In genomic region chr3:69318131-69318951, GRCm38 (mm10) we compare ENCODE assay signal across 8 mouse cellular contexts. TPM values are rescaled to one million over a fixed set of nuclear protein-coding genes. Genes with fewer than 3 reads are reported as not detected.
DNase-seq lines count a peak whose midpoint lies in the region; ATAC-seq and TF ChIP-seq lines count a peak whose summit lies in the region.
"Had no signal": no experiment of that assay in that cellular context is flagged by ENCODE, and none has a peak within 500 bp of the region (broad histone marks: within the 10 kb centered on the region; RNA-seq: fewer than 3 reads in every experiment).

No protein-coding gene starts in this region.

- 11% methylated on average over 25 of the region's 25 CpGs for WGBS in forebrain, embryonic 11.5 days
- WGBS in hindbrain, embryonic 14.5 days, result 3% methylated on average over 25 of the region's 25 CpGs
- 8% methylated on average over 25 of the region's 25 CpGs for WGBS in liver, adult 2 months

- no peak for ATAC-seq in forebrain, embryonic 11.5 days (replicated peaks; ENCODE audit: low FRiP score)
- no peak for ATAC-seq in hindbrain, embryonic 14.5 days (ENCODE audit: low FRiP score)

- no peaks in the 10 kb centered on the region for H3K27me3 ChIP-seq in forebrain, embryonic 11.5 days (ENCODE audit: control insufficient read depth, insufficient read depth, low read length)
- no peaks in the 10 kb centered on the region for H3K27me3 ChIP-seq in hindbrain, embryonic 14.5 days (ENCODE audit: control insufficient read depth, insufficient read depth, low read length)
- no peaks in the 10 kb centered on the region for H3K27me3 ChIP-seq in liver, adult 2 months (ENCODE audit: control insufficient read depth, insufficient read depth, low read length)

- TF ChIP-seq POLR2A in bone marrow macrophage, adult 2 months (IDR thresholded peaks at IDR 0.05; ENCODE audit: borderline replicate concordance, low read depth, low read length), result no peak
- no peak for TF ChIP-seq POLR2A in liver, adult 2 months (IDR thresholded peaks at IDR 0.05; ENCODE audit: extremely low read depth, insufficient read depth, low read length)

- TF ChIP-seq CTCF in bone marrow macrophage, adult 2 months (IDR thresholded peaks at IDR 0.05; ENCODE audit: low read depth, low read length), result no peak; the same call in 1 of the 2 replicates
- TF ChIP-seq CTCF in liver, adult 2 months (IDR thresholded peaks at IDR 0.05; ENCODE audit: low read depth, low read length), result no peak

- peak; percentile 71 for DNase-seq in MN1 (ENCODE audit: low spot score)
- DNase-seq in forebrain, embryonic 11.5 days (ENCODE audit: low spot score), result peak; percentile 68
- peak; percentile 36 for DNase-seq in hindbrain, embryonic 14.5 days (ENCODE audit: low spot score)
- peak; percentile 12 for DNase-seq in liver, adult 2 months (ENCODE audit: extremely low read depth, low read depth, low spot score)
- DNase-seq in naive thymus-derived CD4-positive, alpha-beta T cell, adult 2 months (ENCODE audit: low read depth), result peak; percentile 46
- DNase-seq in thymus, postnatal 14 days, result peak; percentile 20

- peak overlapping the region; percentile 92 for H3K9ac ChIP-seq in forebrain, embryonic 11.5 days (ENCODE audit: low read length)
- H3K9ac ChIP-seq in hindbrain, embryonic 14.5 days, result peak overlapping the region; percentile 90
- H3K9ac ChIP-seq in liver, adult 2 months (ENCODE audit: low read depth, low read length), result no peak overlapping the region

- peak overlapping the region; percentile 66 for H3K4me3 ChIP-seq in bone marrow macrophage, adult 2 months (ENCODE audit: insufficient read depth, low read length)
- peak overlapping the region; percentile 73 for H3K4me3 ChIP-seq in forebrain, embryonic 11.5 days (ENCODE audit: low read depth, low read length)
- peak overlapping the region; percentile 73 for H3K4me3 ChIP-seq in hindbrain, embryonic 14.5 days (replicated peaks; ENCODE audit: low read length)
- peak overlapping the region; percentile 70; the same call in 1 of the 2 replicates for H3K4me3 ChIP-seq in liver, adult 2 months (ENCODE audit: insufficient read depth, low read depth, low read length)

- H3K27ac ChIP-seq in bone marrow macrophage, adult 2 months (ENCODE audit: insufficient read depth, low read depth, low read length), result no peak overlapping the region
- no peak overlapping the region for H3K27ac ChIP-seq in forebrain, embryonic 11.5 days (ENCODE audit: low read depth, low read length)
- no peak overlapping the region for H3K27ac ChIP-seq in hindbrain, embryonic 14.5 days
- H3K27ac ChIP-seq in liver, adult 2 months (replicated peaks; ENCODE audit: insufficient read depth, low read depth, low read length), result no peak overlapping the region
- H3K27ac ChIP-seq: macrophage had no signal

- no peaks in the 10 kb centered on the region for H3K9me3 ChIP-seq in forebrain, embryonic 11.5 days (ENCODE audit: control insufficient read depth, low read length)
- no peaks in the 10 kb centered on the region for H3K9me3 ChIP-seq in hindbrain, embryonic 14.5 days (ENCODE audit: control insufficient read depth, low read length)

- peaks cover 13% of the 10 kb centered on the region for H3K4me1 ChIP-seq in bone marrow macrophage, adult 2 months (ENCODE audit: control insufficient read depth, insufficient read depth, low read length)
- peaks cover 11% of the 10 kb centered on the region for H3K4me1 ChIP-seq in forebrain, embryonic 11.5 days (replicated peaks; ENCODE audit: control insufficient read depth, insufficient read depth, low read length)
- peaks cover 34% of the 10 kb centered on the region for H3K4me1 ChIP-seq in hindbrain, embryonic 14.5 days (replicated peaks; ENCODE audit: control insufficient read depth, insufficient read depth, low read length)
- peaks cover 13% of the 10 kb centered on the region for H3K4me1 ChIP-seq in liver, adult 2 months (ENCODE audit: control insufficient read depth, insufficient read depth, low read length)

- no peaks in the 10 kb centered on the region for H3K79me2 ChIP-seq in liver, adult 2 months (ENCODE audit: control insufficient read depth, insufficient read depth, low read length)

- no peaks in the 10 kb centered on the region for H3K36me3 ChIP-seq in forebrain, embryonic 11.5 days (ENCODE audit: control insufficient read depth, insufficient read depth, low read length)
- H3K36me3 ChIP-seq in hindbrain, embryonic 14.5 days (replicated peaks; ENCODE audit: control insufficient read depth, insufficient read depth), result no peaks in the 10 kb centered on the region
- no peaks in the 10 kb centered on the region for H3K36me3 ChIP-seq in liver, adult 2 months (ENCODE audit: control insufficient read depth, insufficient read depth, low read length)

- peak overlapping the region; percentile 90 for H3K4me2 ChIP-seq in forebrain, embryonic 11.5 days (ENCODE audit: low read depth, low read length, severe bottlenecking)
- H3K4me2 ChIP-seq in hindbrain, embryonic 14.5 days (replicated peaks), result peak overlapping the region; percentile 90

RNA-seq across cellular contexts. Expression of gene Ppm1l, which starts 1.7 kb away (rescaled TPM):
- polyA plus RNA-seq in bone marrow macrophage, adult 2 months (2012; ENCODE audit: insufficient read depth, insufficient read length, missing spikeins), result 0.25 and 0.75 TPM in 2 replicates
- 16.9 and 17.0 TPM in 2 replicates for polyA plus RNA-seq in forebrain, embryonic 11.5 days (2014; fragmentation: Nextera tagmentation; extraction: Ambion mirVana)
- 26.6 and 27.4 TPM in 2 replicates for polyA plus RNA-seq in hindbrain, embryonic 14.5 days (2014; fragmentation: Nextera tagmentation; extraction: Ambion mirVana)
- 3.3 and 4.4 TPM in 2 replicates for total RNA-seq in liver, adult 2 months (2014; rRNA removed)
- polyA plus RNA-seq in liver, adult 2 months (2012; rRNA removed), result 1.9 and 2.4 TPM in 2 replicates

Comparison
In these comparisons a context has a peak if more than half of its experiments do, and no peak if none do; other contexts are left out.
1. DNase-seq: peak in every context shown above with its lines; median percentile 71 in MN1; 68 in forebrain, embryonic 11.5 days; 46 in naive thymus-derived CD4-positive, alpha-beta T cell, adult 2 months; 36 in hindbrain, embryonic 14.5 days; 20 in thymus, postnatal 14 days; 12 in liver, adult 2 months.